Mouse (Mus musculus) bone marrow, adult 2 months (tissue): ENCODE measurements around the gene D7Ertd443e.

Experiments used
- CTCF ChIP-seq: fragments of 200-500 bp; IDR thresholded peaks from 2 replicates; pipeline ENCODE4 v1.5.1; 2011; ENCODE audit warnings: low read length, control low read depth; ENCODE audit not compliant: control insufficient read depth, insufficient read depth
- POLR2A ChIP-seq: fragments of 200-500 bp; IDR thresholded peaks from 2 replicates; pipeline ENCODE4 v1.6.1; 2011; ENCODE audit warnings: low read depth, mild to moderate bottlenecking, control low read depth, low read length, borderline replicate concordance; ENCODE audit not compliant: control insufficient read depth

GRCm38 (mm10) chr7:134301285-134301684 is 84.2 kb downstream of the D7Ertd443e start:
- TF ChIP-seq POLR2A (no peak), CTCF (no peak)
